Mouse (Mus musculus) myocyte (in vitro differentiated cells): Measurements from ENCODE around the gene Tmem11.

Experiments
- POLR2A ChIP-seq: IDR thresholded peaks from one replicate; pipeline ENCODE4 v1.6.1; 2011; ENCODE audit warnings: low read depth, mild to moderate bottlenecking, control low read depth, moderate library complexity; ENCODE audit not compliant: insufficient read length
- REST ChIP-seq: IDR thresholded peaks from one replicate; pipeline ENCODE4 v1.6.1; 2011; ENCODE audit warnings: mild to moderate bottlenecking, control low read depth, moderate library complexity; ENCODE audit not compliant: insufficient read depth, insufficient read length
- TCF12 ChIP-seq: IDR thresholded peaks from one replicate; pipeline ENCODE4 v1.6.1; 2011; ENCODE audit warnings: mild to moderate bottlenecking, control low read depth; ENCODE audit not compliant: poor library complexity, insufficient read depth, severe bottlenecking
- USF1 ChIP-seq: IDR thresholded peaks from one replicate; pipeline ENCODE4 v1.6.1; 2011; ENCODE audit warnings: low read depth, mild to moderate bottlenecking, control low read depth, moderate library complexity

DNA sequence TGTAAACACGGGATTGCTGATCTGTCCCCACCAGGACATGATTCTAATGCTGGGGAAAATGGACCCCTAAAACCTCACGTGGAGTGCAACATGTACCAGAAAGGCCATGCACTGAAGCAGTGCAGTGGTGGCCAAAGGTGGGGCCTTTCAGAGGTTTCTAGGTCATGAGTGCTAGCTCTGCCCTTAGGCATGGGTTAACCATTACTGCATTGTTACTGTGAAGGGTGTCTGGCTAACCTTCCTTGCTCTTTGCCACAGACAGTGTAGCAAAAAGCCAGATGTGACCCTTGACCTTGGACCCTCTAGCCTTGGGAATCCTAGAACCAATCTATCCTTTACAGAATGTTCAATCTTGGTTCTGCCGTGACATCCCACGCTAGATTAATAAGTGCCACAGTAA lies 23.4 kb upstream of the Tmem11 start:
- no peak for TF ChIP-seq TCF12
- no peak for TF ChIP-seq REST
- TF ChIP-seq POLR2A: no peak
- no peak for TF ChIP-seq USF1
